Mouse (Mus musculus): Measurements from ENCODE around the gene Akap10. TPM values are rescaled to one million over a fixed set of nuclear protein-coding genes. Genes with fewer than 3 reads are reported as not detected.

Akap10 gene
- total RNA-seq (2023), result 67.9 TPM

GRCm38 (mm10) chr11:61930098-61930517, at the start of gene Akap10:
Gene Akap10, minus strand, starts transcription at chr11:61930252.

DNA sequence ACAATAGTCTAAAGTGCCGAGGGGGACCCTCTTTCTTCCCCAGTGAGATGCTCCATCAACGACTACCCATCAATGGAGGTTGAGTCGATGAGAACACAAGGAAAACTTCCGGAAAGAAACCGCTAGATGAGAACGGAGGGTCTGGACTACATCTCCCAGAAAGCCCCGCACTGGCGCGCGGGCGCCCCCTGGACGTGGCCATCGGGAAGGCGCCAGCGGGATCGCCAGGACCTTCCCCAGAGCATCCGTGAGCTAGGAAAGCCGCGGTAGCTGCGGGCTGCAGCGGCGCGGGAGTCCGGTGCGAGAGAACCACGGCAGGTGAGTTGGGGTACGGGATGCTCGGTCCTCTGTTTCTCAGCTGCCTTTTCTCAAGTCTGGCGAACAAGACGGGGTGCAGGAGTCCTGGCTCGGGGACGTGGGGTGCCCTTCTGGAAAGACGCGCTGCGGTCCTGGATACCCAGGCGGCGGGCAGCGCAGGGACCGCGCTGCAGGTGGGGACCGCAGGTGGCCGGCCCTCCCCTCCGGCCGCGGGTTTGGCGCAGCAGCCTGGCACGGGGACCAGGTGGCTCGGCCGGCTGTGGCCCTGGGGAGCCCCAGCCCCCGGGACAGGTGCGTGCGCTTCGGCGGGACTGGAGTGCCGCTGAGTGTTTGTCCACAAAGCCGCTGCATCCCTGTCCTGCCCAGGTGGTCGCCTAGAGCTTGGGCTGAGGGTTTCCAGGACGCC, 26.7 kb upstream of the Akap10 start, which contains the start of gene Specc1:
Gene Specc1, plus strand, starts transcription at position 192 of the 724 bp plus-strand sequence.

GRCm38 (mm10) chr11:61854988-61855411, 75.1 kb downstream of the Akap10 start, which contains the start of gene Ulk2:
Gene Ulk2, minus strand, starts transcription at chr11:61855073.

Other genes with a start within 250 kb of the Akap10 start
- gene Fam83g, start 246.2 kb downstream of the Akap10 start, total RNA-seq (2023), result 0.77 TPM
- not detected for gene Slc5a10, start 209.4 kb downstream of the Akap10 start, total RNA-seq (2023)
- 43.6 TPM for gene Prpsap2, start 168.2 kb downstream of the Akap10 start, total RNA-seq (2023)
- gene Ulk2, start 75.2 kb downstream of the Akap10 start, total RNA-seq (2023), result 30.0 TPM
- gene Specc1, start 26.5 kb upstream of the Akap10 start, total RNA-seq (2023), result 2.4 TPM

Measured in CD8-positive naive resting alpha-beta T cell, adult 57 days (primary cell).